Mouse (Mus musculus): ENCODE data around the gene Vmn1r1. TPM values are rescaled to one million over a fixed set of nuclear protein-coding genes. Genes with fewer than 3 reads are reported as not detected.

Vmn1r1 gene
- polyA plus RNA-seq, 1 experiment from 2014 or later: not detected

GRCm38 (mm10) chr1:182130830-182131229 lies 33.5 kb downstream of the Vmn1r1 start:
- WGBS (ENCODE audit: insufficient replicate concordance): 43% methylated on average over 2 of the region's 2 CpGs
- peaks cover 40% of the 10 kb centered on the region for H3K36me3 ChIP-seq (replicated peaks)
- H3K27ac ChIP-seq (replicated peaks): no peak overlapping the region
- H3K4me3 ChIP-seq (replicated peaks): no peak overlapping the region
- peaks cover 12% of the 10 kb centered on the region for H3K4me1 ChIP-seq (replicated peaks)
- H3K4me2 ChIP-seq: no peak overlapping the region
- H3K9me3 ChIP-seq (replicated peaks): no peaks in the 10 kb centered on the region
- no peak overlapping the region for H3K9ac ChIP-seq
- ATAC-seq (ENCODE audit: insufficient read depth): no peak
- no peaks in the 10 kb centered on the region for H3K27me3 ChIP-seq

- H3K27ac ChIP-seq (replicated peaks): peak overlapping the region; percentile 85
- no peaks in the 10 kb centered on the region for H3K27me3 ChIP-seq
- H3K4me3 ChIP-seq (replicated peaks): peak overlapping the region; percentile 96
- H3K9me3 ChIP-seq (replicated peaks): no peaks in the 10 kb centered on the region
- WGBS (ENCODE audit: insufficient replicate concordance): under 1% methylated on average over 33 of the region's 33 CpGs
- H3K36me3 ChIP-seq (replicated peaks): peaks cover 20% of the 10 kb centered on the region
- peak overlapping the region; percentile 85 for H3K9ac ChIP-seq
- H3K4me1 ChIP-seq (replicated peaks): peaks cover 21% of the 10 kb centered on the region
- peak overlapping the region; percentile 75 for H3K4me2 ChIP-seq
- ATAC-seq (ENCODE audit: insufficient read depth): peak; percentile 91
Measured at GRCm38 (mm10) chr1:182124924-182125368, 39.3 kb downstream of the Vmn1r1 start.

- Histone ChIP-seq H3K4me3 (replicated peaks) (peak within 1 kb of the TSS; percentile 96), H3K9me3 (replicated peaks) (no peaks in the 10 kb centered on the region), H3K27me3 (no peaks in the 10 kb centered on the region), H3K4me2 (peak within 1 kb of the TSS; percentile 75), H3K27ac (replicated peaks) (peak within 1 kb of the TSS; percentile 85), H3K9ac (peak within 1 kb of the TSS; percentile 85), H3K36me3 (replicated peaks) (peaks cover 15% of the 10 kb centered on the region), H3K4me1 (replicated peaks) (peaks cover 21% of the 10 kb centered on the region)
- peak; percentile 99 for ATAC-seq (ENCODE audit: insufficient read depth)
- under 1% methylated on average over 37 of the region's 37 CpGs for WGBS (ENCODE audit: insufficient replicate concordance)
Measured at GRCm38 (mm10) chr1:182124506-182124905, 39.8 kb downstream of the Vmn1r1 start, which contains the start of gene Srp9. Srp9 (plus strand) TSS chr1:182124737.

- Histone ChIP-seq H3K4me3 (replicated peaks) (no peak overlapping the region), H3K4me2 (no peak overlapping the region), H3K4me1 (replicated peaks) (peaks cover 21% of the 10 kb centered on the region), H3K27ac (replicated peaks) (no peak overlapping the region), H3K27me3 (no peaks in the 10 kb centered on the region), H3K9me3 (replicated peaks) (no peaks in the 10 kb centered on the region), H3K9ac (no peak overlapping the region), H3K36me3 (replicated peaks) (0 out of 2 replicates have a peak, but pooled peaks cover under 1% of the 10 kb centered on the region)
- ATAC-seq (ENCODE audit: insufficient read depth): no peak
- WGBS (ENCODE audit: insufficient replicate concordance): 60% methylated on average over 4 of the region's 4 CpGs
Measured at GRCm38 (mm10) chr1:182122413-182122812, 41.9 kb downstream of the Vmn1r1 start.

GRCm38 (mm10) chr1:182115651-182116408 lies 48.5 kb downstream of the Vmn1r1 start:
- Histone ChIP-seq H3K27me3 (no peaks in the 10 kb centered on the region), H3K9ac (no peak overlapping the region), H3K4me3 (replicated peaks) (no peak overlapping the region), H3K27ac (replicated peaks) (no peak overlapping the region), H3K4me1 (replicated peaks) (no peaks in the 10 kb centered on the region), H3K9me3 (replicated peaks) (no peaks in the 10 kb centered on the region), H3K36me3 (replicated peaks) (no peaks in the 10 kb centered on the region), H3K4me2 (no peak overlapping the region)
- ATAC-seq (ENCODE audit: insufficient read depth): no peak
- WGBS (ENCODE audit: insufficient replicate concordance): 37% methylated on average over 7 of the region's 7 CpGs

- WGBS (ENCODE audit: insufficient replicate concordance): 12% methylated on average over 5 of the region's 5 CpGs
- H3K27ac ChIP-seq (replicated peaks): no peak overlapping the region
- H3K9ac ChIP-seq: no peak overlapping the region
- no peak overlapping the region for H3K4me2 ChIP-seq
- H3K9me3 ChIP-seq (replicated peaks): no peaks in the 10 kb centered on the region
- H3K4me1 ChIP-seq (replicated peaks): no peaks in the 10 kb centered on the region
- no peaks in the 10 kb centered on the region for H3K36me3 ChIP-seq (replicated peaks)
- H3K4me3 ChIP-seq (replicated peaks): no peak overlapping the region
- H3K27me3 ChIP-seq: no peaks in the 10 kb centered on the region
- no peak for ATAC-seq (ENCODE audit: insufficient read depth)
Measured at GRCm38 (mm10) chr1:182115197-182115596, 49.1 kb downstream of the Vmn1r1 start.

- H3K9me3 ChIP-seq (replicated peaks): no peaks in the 10 kb centered on the region
- H3K9ac ChIP-seq: no peak overlapping the region
- no peaks in the 10 kb centered on the region for H3K36me3 ChIP-seq (replicated peaks)
- WGBS (ENCODE audit: insufficient replicate concordance): 56% methylated on average over 19 of the region's 19 CpGs
- H3K4me3 ChIP-seq (replicated peaks): no peak overlapping the region
- no peaks in the 10 kb centered on the region for H3K27me3 ChIP-seq
- ATAC-seq (ENCODE audit: insufficient read depth): no peak
- no peaks in the 10 kb centered on the region for H3K4me1 ChIP-seq (replicated peaks)
- no peak overlapping the region for H3K4me2 ChIP-seq
- H3K27ac ChIP-seq (replicated peaks): no peak overlapping the region
Measured at GRCm38 (mm10) chr1:182113587-182114500, 50.4 kb downstream of the Vmn1r1 start.

GRCm38 (mm10) chr1:182113131-182113530 lies 51.2 kb downstream of the Vmn1r1 start:
- 77% methylated on average over 11 of the region's 11 CpGs for WGBS (ENCODE audit: insufficient replicate concordance)

GRCm38 (mm10) chr1:182112385-182112784 lies 51.9 kb downstream of the Vmn1r1 start:
- H3K27me3 ChIP-seq: no peaks in the 10 kb centered on the region
- WGBS (ENCODE audit: insufficient replicate concordance): 70% methylated on average over 15 of the region's 15 CpGs
- 0 out of 2 replicates have a peak, but pooled peaks cover 3% of the 10 kb centered on the region for H3K4me1 ChIP-seq (replicated peaks)
- ATAC-seq (ENCODE audit: insufficient read depth): no peak
- no peak overlapping the region for H3K27ac ChIP-seq (replicated peaks)
- H3K4me2 ChIP-seq: no peak overlapping the region
- H3K9me3 ChIP-seq (replicated peaks): no peaks in the 10 kb centered on the region
- H3K36me3 ChIP-seq (replicated peaks): no peaks in the 10 kb centered on the region
- H3K4me3 ChIP-seq (replicated peaks): no peak overlapping the region
- H3K9ac ChIP-seq: no peak overlapping the region

More at GRCm38 (mm10) chr1:182113131-182113530, 51.2 kb downstream of the Vmn1r1 start:
- Histone ChIP-seq H3K36me3 (replicated peaks) (no peaks in the 10 kb centered on the region), H3K27ac (replicated peaks) (no peak overlapping the region), H3K4me3 (replicated peaks) (no peak overlapping the region), H3K9ac (no peak overlapping the region), H3K9me3 (replicated peaks) (no peaks in the 10 kb centered on the region), H3K4me2 (no peak overlapping the region), H3K4me1 (replicated peaks) (no peaks in the 10 kb centered on the region), H3K27me3 (no peaks in the 10 kb centered on the region)
- ATAC-seq (ENCODE audit: insufficient read depth): no peak

GRCm38 (mm10) chr1:182111386-182112317 lies 52.6 kb downstream of the Vmn1r1 start:
- no peak for ATAC-seq (ENCODE audit: insufficient read depth)
- no peak overlapping the region for H3K9ac ChIP-seq
- no peaks in the 10 kb centered on the region for H3K9me3 ChIP-seq (replicated peaks)
- no peak overlapping the region for H3K4me3 ChIP-seq (replicated peaks)
- no peaks in the 10 kb centered on the region for H3K36me3 ChIP-seq (replicated peaks)
- H3K4me2 ChIP-seq: no peak overlapping the region
- no peak overlapping the region for H3K27ac ChIP-seq (replicated peaks)
- H3K27me3 ChIP-seq: no peaks in the 10 kb centered on the region
- WGBS (ENCODE audit: insufficient replicate concordance): 57% methylated on average over 14 of the region's 14 CpGs
- H3K4me1 ChIP-seq (replicated peaks): 0 out of 2 replicates have a peak, but pooled peaks cover 3% of the 10 kb centered on the region

Data from liver, embryonic 15.5 days (tissue).